In genomic region chr13:12096382-12096932, GRCm38 (mm10) we compare ENCODE assay signal across 29 mouse cellular contexts. TPM values are rescaled to one million over a fixed set of nuclear protein-coding genes. Genes with fewer than 3 reads are reported as not detected.
A peak's percentile ranks its signal among the peaks of the same experiment; 100 is the strongest.
DNase-seq lines count a peak whose midpoint lies in the region; ATAC-seq and TF ChIP-seq lines count a peak whose summit lies in the region.
"Had no signal": no experiment of that assay in that cellular context is flagged by ENCODE, and none has a peak within 500 bp of the region (broad histone marks: within the 10 kb centered on the region; RNA-seq: fewer than 3 reads in every experiment).

No protein-coding gene starts in this region.

- no peak; the same call in 1 of the 2 replicates for ATAC-seq in heart, postnatal 0 days (ENCODE audit: insufficient read depth, low read depth)
- ATAC-seq: forebrain, embryonic 14.5 days; hindbrain, postnatal 0 days; intestine, embryonic 15.5 days had no signal

- H3K9ac ChIP-seq in heart, postnatal 0 days (replicated peaks; ENCODE audit: low read depth, low read length) = no peak overlapping the region
- H3K9ac ChIP-seq: embryonic facial prominence, embryonic 12.5 days; hindbrain, embryonic 12.5 days; intestine, embryonic 15.5 days; limb, embryonic 15.5 days; liver, embryonic 13.5 days; neural tube, embryonic 15.5 days; stomach, embryonic 15.5 days had no signal

- no peak for TF ChIP-seq EP300 in heart, postnatal 0 days (IDR thresholded peaks at IDR 0.05; ENCODE audit: low read depth)

- no peak for TF ChIP-seq CTCF in heart, postnatal 0 days (IDR thresholded peaks at IDR 0.05; ENCODE audit: low read depth)

- no peaks in the 10 kb centered on the region for H3K27me3 ChIP-seq in heart, postnatal 0 days (ENCODE audit: control insufficient read depth, insufficient read depth, low read length)
- H3K27me3 ChIP-seq: CH12.LX; intestine, embryonic 15.5 days; neural tube, embryonic 15.5 days; stomach, embryonic 15.5 days had no signal

- H3K9me3 ChIP-seq in heart, postnatal 0 days (replicated peaks; ENCODE audit: control insufficient read depth, low read length) = no peaks in the 10 kb centered on the region
- H3K9me3 ChIP-seq: embryonic facial prominence, embryonic 12.5 days; hindbrain, embryonic 12.5 days; intestine, embryonic 15.5 days; limb, embryonic 10.5 days; limb, embryonic 15.5 days; liver, embryonic 13.5 days; neural tube, embryonic 15.5 days; stomach, embryonic 15.5 days had no signal

- peak overlapping the region; percentile 35 for H3K4me2 ChIP-seq in heart, postnatal 0 days (ENCODE audit: low read depth, low read length)
- H3K4me2 ChIP-seq: embryonic facial prominence, embryonic 12.5 days; hindbrain, embryonic 12.5 days; intestine, embryonic 15.5 days; limb, embryonic 15.5 days; liver, embryonic 13.5 days; neural tube, embryonic 15.5 days; stomach, embryonic 15.5 days had no signal

- 0 out of 2 replicates have a peak, but pooled peaks cover 9% of the 10 kb centered on the region for H3K36me3 ChIP-seq in heart, postnatal 0 days (replicated peaks; ENCODE audit: control insufficient read depth, insufficient read depth, low read length)
- H3K36me3 ChIP-seq: embryonic facial prominence, embryonic 12.5 days; hindbrain, embryonic 12.5 days; intestine, embryonic 15.5 days; limb, embryonic 10.5 days; limb, embryonic 15.5 days; liver, embryonic 13.5 days; neural tube, embryonic 15.5 days; stomach, embryonic 15.5 days had no signal

- intact Hi-C loops in heart, postnatal 36 days (cut with DNase I) = no loop called here
- intact Hi-C loops in heart, postnatal 25 days (cut with DNase I) = no loop called here

- 53% methylated on average over 3 of the region's 3 CpGs for WGBS in heart, postnatal 0 days

- DNase-seq in adrenal gland, adult (ENCODE audit: inconsistent age in 2 of 2, low spot score in 1 of 2) = peak; percentile 51 to 76
- DNase-seq in adrenal gland, postnatal 4 days (ENCODE audit: low spot score in 2 of 2) = no peak
- peak; percentile 94 for DNase-seq in heart, adult 11 months
- DNase-seq in heart, postnatal 36 days = no peak
- no peak for DNase-seq in heart, postnatal 0 days (ENCODE audit: low spot score)
- DNase-seq in heart, postnatal 25 days (ENCODE audit: low spot score) = no peak
- no peak for DNase-seq in retina, embryonic 14.5 days (ENCODE audit: low spot score)
- DNase-seq: embryo, embryonic 11 days; gastrocnemius, postnatal 14 days; kidney, adult 2 months; kidney, postnatal 36 days; layer of hippocampus, postnatal 36 days; liver, embryonic 13.5 days; lung, adult 18-20 months; lung, postnatal 10 days; midbrain, embryonic 14.5 days; right cerebral cortex, postnatal 25 days had no signal

- H3K27ac ChIP-seq in heart, postnatal 0 days (ENCODE audit: low read depth) = peak overlapping the region; percentile 27; the same call in 1 of the 2 replicates
- H3K27ac ChIP-seq: embryonic facial prominence, embryonic 12.5 days; hindbrain, embryonic 12.5 days; hindbrain, postnatal 0 days; intestine, embryonic 15.5 days; limb, embryonic 10.5 days; limb, embryonic 15.5 days; liver, embryonic 13.5 days; neural tube, embryonic 15.5 days; stomach, embryonic 15.5 days had no signal

- peaks cover 79% of the 10 kb centered on the region for H3K4me1 ChIP-seq in heart, postnatal 0 days (ENCODE audit: control insufficient read depth, insufficient read depth)
- H3K4me1 ChIP-seq: embryonic facial prominence, embryonic 12.5 days; hindbrain, embryonic 12.5 days; intestine, embryonic 15.5 days; limb, embryonic 10.5 days; limb, embryonic 15.5 days; neural tube, embryonic 15.5 days; stomach, embryonic 15.5 days had no signal

- no peak overlapping the region for H3K4me3 ChIP-seq in heart, postnatal 0 days (ENCODE audit: low read depth, low read length)
- H3K4me3 ChIP-seq: embryonic facial prominence, embryonic 12.5 days; hindbrain, embryonic 12.5 days; intestine, embryonic 15.5 days; limb, embryonic 10.5 days; limb, embryonic 15.5 days; liver, embryonic 13.5 days; neural tube, embryonic 15.5 days; stomach, embryonic 15.5 days had no signal

RNA-seq across cellular contexts. Expression of gene Ryr2, which starts 10.3 kb away (rescaled TPM):
- 10 to 100 TPM; 15.4 to 16.9 TPM for total RNA-seq in adrenal gland, postnatal 4 days (2021)
- 1,000 to 10,000 TPM in 1 of 2 experiments, 100 to 1,000 TPM in 1; 988 to 1,013 TPM for total RNA-seq in heart, postnatal 36 days (2021)
- total RNA-seq in heart, postnatal 0 days (2014; rRNA removed; ENCODE audit: low replicate concordance) = 317 and 396 TPM in 2 replicates
- 48.2 and 61.4 TPM in 2 replicates for polyA plus RNA-seq in heart, postnatal 0 days (2015; fragmentation: Nextera tagmentation; extraction: Ambion mirVana)
- 1,000 to 10,000 TPM in 1 of 2 experiments, 100 to 1,000 TPM in 1; 936 to 1,019 TPM for total RNA-seq in heart, postnatal 25 days (2021)
- total RNA-seq: granulocyte monocyte progenitor cell, adult 5-6 weeks had no signal
- polyA plus RNA-seq: C2C12 had no signal

Comparison
In these comparisons a context has a peak if more than half of its experiments do, and no peak if none do; other contexts are left out.
1. DNase-seq: peak in adrenal gland, adult (2 of 2) and heart, adult 11 months (single experiment); none in adrenal gland, postnatal 4 days (0 of 2), heart, postnatal 36 days (0 of 2), heart, postnatal 0 days (single experiment), heart, postnatal 25 days (single experiment) and retina, embryonic 14.5 days (single experiment).
2. RNA of gene Ryr2, which starts 10.3 kb away (total RNA-seq): 936 to 1,019 TPM in heart, postnatal 25 days, 988 to 1,013 TPM in heart, postnatal 36 days and 317 to 396 TPM in heart, postnatal 0 days; 15.4 to 16.9 TPM in adrenal gland, postnatal 4 days; every median in the first group is over 10 times any median in the second.